Mouse (Mus musculus): ENCODE data around the gene Zdhhc17.

- TF ChIP-seq EP300 (IDR thresholded peaks at IDR 0.05) (no peak), CTCF (IDR thresholded peaks at IDR 0.05) (no peak)
These were observed 70.9 kb downstream of the Zdhhc17 start for GRCm38 (mm10) chr10:110938841-110939549.

All from lung, postnatal 0 days (tissue).